In genomic region chr5:136907991-136908857, GRCm38 (mm10) we compare ENCODE assay signal across 8 mouse cellular contexts. TPM values are rescaled to one million over a fixed set of nuclear protein-coding genes. Genes with fewer than 3 reads are reported as not detected.
DNase-seq lines count a peak whose midpoint lies in the region; ATAC-seq and TF ChIP-seq lines count a peak whose summit lies in the region.

Gene Ift22, plus strand, starts transcription at chr5:136908150.

- peak; percentile 94 for ATAC-seq in forebrain, embryonic 15.5 days (replicated peaks)
- ATAC-seq in neutrophil, adult 5-6 weeks (ENCODE audit: extremely low read depth, insufficient number of reproducible peaks, low FRiP score, poor library complexity, severe bottlenecking), result peak; percentile 71

- H3K4me3 ChIP-seq in CH12.LX (replicated peaks in 1 of 3; ENCODE audit: low read depth in 2 of 3, low read length in 2 of 3, poor library complexity in 1 of 3), result peak within 1 kb of the TSS; percentile 66 to 82 (median 80)
- H3K4me3 ChIP-seq in forebrain, embryonic 15.5 days, result peak within 1 kb of the TSS; percentile 66
- H3K4me3 ChIP-seq in lung, adult 2 months (replicated peaks; ENCODE audit: extremely low read depth, low read depth, low read length), result peak within 1 kb of the TSS; percentile 60

- no peak for TF ChIP-seq EP300 in CH12.LX (IDR thresholded peaks at IDR 0.05; ENCODE audit: low read length)

- peaks cover 3% of the 10 kb centered on the region for H3K9me3 ChIP-seq in CH12.LX (replicated peaks; ENCODE audit: low read length)
- no peaks in the 10 kb centered on the region for H3K9me3 ChIP-seq in forebrain, embryonic 15.5 days

- TF ChIP-seq RAD21 in CH12.LX (IDR thresholded peaks at IDR 0.05; ENCODE audit: low read depth, low read length), result no peak

- intact Hi-C loops in heart, postnatal 25 days (cut with DNase I), result no loop called here

- dilution Hi-C loops in CH12.LX (cut with MboI; ENCODE audit: extremely low pct_ligation_motif_present, extremely low pct_unique_long_range_greater_than_20kb, low sequenced_read_pairs), result no loop called here

- WGBS in forebrain, embryonic 15.5 days, result 8% methylated on average over 32 of the region's 32 CpGs
- 7% methylated on average over 32 of the region's 32 CpGs for WGBS in lung, adult 2 months

- in situ Hi-C loops in CH12.LX (cut with MboI; ENCODE audit: low pct_ligation_motif_present, low pct_unique_long_range_greater_than_20kb, low sequenced_read_pairs), result no loop called here

- no peaks in the 10 kb centered on the region for H3K79me2 ChIP-seq in CH12.LX (replicated peaks; ENCODE audit: control insufficient read depth, extremely low read depth, insufficient read depth, poor library complexity, severe bottlenecking)

- peaks cover 7 to 25% of the 10 kb centered on the region in 2 experiments for H3K36me3 ChIP-seq in CH12.LX (replicated peaks in 1 of 2; ENCODE audit: control insufficient read depth in 1 of 2, insufficient read depth in 1 of 2, low read length in 1 of 2)
- peaks cover 24% of the 10 kb centered on the region for H3K36me3 ChIP-seq in forebrain, embryonic 15.5 days

- TF ChIP-seq POLR2A in CH12.LX (IDR thresholded peaks at IDR 0.05; ENCODE audit: low read depth, low read length), result peak; percentile 51; the same call in 1 of the 2 replicates
- TF ChIP-seq POLR2A in lung, adult 2 months (IDR thresholded peaks at IDR 0.05; ENCODE audit: borderline replicate concordance, extremely low read depth, low read depth, low read length), result no peak; the same call in 1 of the 2 replicates

- H3K27me3 ChIP-seq in CH12.LX (replicated peaks), result peaks cover 2% of the 10 kb centered on the region
- no peaks in the 10 kb centered on the region for H3K27me3 ChIP-seq in forebrain, embryonic 15.5 days

- no peak within 1 kb of the TSS for H3K27ac ChIP-seq in CH12.LX (ENCODE audit: insufficient read depth, low read depth)
- H3K27ac ChIP-seq in forebrain, embryonic 15.5 days (replicated peaks), result peak within 1 kb of the TSS; percentile 19; the same call in 1 of the 2 replicates

- peak within 1 kb of the TSS; percentile 84 for H3K4me2 ChIP-seq in CH12.LX (ENCODE audit: insufficient read depth, low read depth, poor library complexity, severe bottlenecking)
- peak within 1 kb of the TSS; percentile 55 for H3K4me2 ChIP-seq in forebrain, embryonic 15.5 days (replicated peaks)

- H3K9ac ChIP-seq in CH12.LX (ENCODE audit: insufficient read depth, low read depth), result peak within 1 kb of the TSS; percentile 57
- peak within 1 kb of the TSS; percentile 67 for H3K9ac ChIP-seq in forebrain, embryonic 15.5 days (replicated peaks)

- peaks cover 0 to 16% of the 10 kb centered on the region in 2 experiments; a peak in 2 of 4 replicates for H3K4me1 ChIP-seq in CH12.LX (ENCODE audit: control insufficient read depth in 1 of 2, insufficient read depth in 2 of 2)
- H3K4me1 ChIP-seq in forebrain, embryonic 15.5 days, result peaks cover 17% of the 10 kb centered on the region
- no peaks in the 10 kb centered on the region; the same call in 1 of the 2 replicates for H3K4me1 ChIP-seq in lung, adult 2 months (ENCODE audit: control insufficient read depth, insufficient read depth, low read length)

- no peak for TF ChIP-seq CTCF in CH12.LX (conservative IDR thresholded peaks at IDR 0.05 in 1 of 2, IDR thresholded peaks at IDR 0.05 in 1 of 2; ENCODE audit: low read depth in 2 of 2, low read length in 2 of 2)
- no peak for TF ChIP-seq CTCF in lung, adult 2 months (IDR thresholded peaks at IDR 0.05; ENCODE audit: insufficient read depth, low read length)

- peak; percentile 79 for DNase-seq in CH12.LX (ENCODE audit: extremely low read depth)
- peak; percentile 58 for DNase-seq in c-Kit-positive CD71-positive TER-119-negative erythroid progenitor cells, embryonic 14.5 days (ENCODE audit: low read depth)
- peak; percentile 84 for DNase-seq in heart, postnatal 25 days (ENCODE audit: low spot score)
- DNase-seq in layer of hippocampus, adult 18-20 months (ENCODE audit: low spot score in 2 of 2), result peak; percentile 90 to 97
- peak; percentile 93 for DNase-seq in lung, adult 2 months
- peak; percentile 69 to 80 for DNase-seq in thymus, adult 18-20 months

TF ChIP-seq in CH12.LX, 34 proteins besides CTCF, POLR2A, EP300 and RAD21:
- TF ChIP-seq BHLHE40 (IDR thresholded peaks at IDR 0.05; ENCODE audit: low read depth, low read length), result no peak
- no peak for TF ChIP-seq PAX5 (IDR thresholded peaks at IDR 0.05; ENCODE audit: low read length)
- no peak for TF ChIP-seq UBTF (IDR thresholded peaks at IDR 0.05; ENCODE audit: low read depth, low read length)
- peak; percentile 37; the same call in 1 of the 2 replicates for TF ChIP-seq MEF2A (IDR thresholded peaks at IDR 0.05; ENCODE audit: borderline replicate concordance, low read depth, low read length)
- no peak for TF ChIP-seq ETS1 (conservative IDR thresholded peaks at IDR 0.05; ENCODE audit: low read depth, low read length)
- TF ChIP-seq SMC3 (IDR thresholded peaks at IDR 0.05; ENCODE audit: low read depth, low read length), result no peak
- no peak for TF ChIP-seq JUN (IDR thresholded peaks at IDR 0.05; ENCODE audit: insufficient read depth, low read depth, low read length)
- TF ChIP-seq ZC3H11A (IDR thresholded peaks at IDR 0.05; ENCODE audit: low read depth, low read length), result no peak
- no peak for TF ChIP-seq MAFK (IDR thresholded peaks at IDR 0.05; ENCODE audit: insufficient replicate concordance, low read length)
- no peak for TF ChIP-seq USF2 (conservative IDR thresholded peaks at IDR 0.05; ENCODE audit: low read depth, low read length)
- TF ChIP-seq ZMIZ1 (IDR thresholded peaks at IDR 0.05; ENCODE audit: low read depth, low read length), result no peak
- TF ChIP-seq NRF1 (IDR thresholded peaks at IDR 0.05; ENCODE audit: low read depth, low read length), result peak; percentile 86
- TF ChIP-seq ZNF384 (IDR thresholded peaks at IDR 0.05; ENCODE audit: low read depth, low read length), result no peak
- TF ChIP-seq IRF4 (IDR thresholded peaks at IDR 0.05; ENCODE audit: low read depth, low read length), result peak; percentile 65
- TF ChIP-seq ZKSCAN1 (IDR thresholded peaks at IDR 0.05; ENCODE audit: borderline replicate concordance, low read depth, low read length), result no peak
- TF ChIP-seq GABPA (IDR thresholded peaks at IDR 0.05; ENCODE audit: insufficient replicate concordance, low read depth, low read length), result no peak
- peak; percentile 88 for TF ChIP-seq HCFC1 (IDR thresholded peaks at IDR 0.05; ENCODE audit: low read depth, low read length)
- no peak for TF ChIP-seq JUND (conservative IDR thresholded peaks at IDR 0.05; ENCODE audit: low read depth, low read length)
- TF ChIP-seq CHD1 (IDR thresholded peaks at IDR 0.05; ENCODE audit: low read depth, low read length), result no peak
- no peak for TF ChIP-seq POLR2AphosphoS2 (IDR thresholded peaks at IDR 0.05; ENCODE audit: low read depth, low read length)
- TF ChIP-seq RCOR1 (conservative IDR thresholded peaks at IDR 0.05; ENCODE audit: low read depth, low read length), result no peak
- TF ChIP-seq ELF1 (IDR thresholded peaks at IDR 0.05; ENCODE audit: low read depth, low read length), result peak; percentile 99
- no peak for TF ChIP-seq E2F4 (IDR thresholded peaks at IDR 0.05; ENCODE audit: insufficient replicate concordance, low read depth, low read length)
- TF ChIP-seq MAX (IDR thresholded peaks at IDR 0.05; ENCODE audit: low read length), result no peak
- TF ChIP-seq MAZ (IDR thresholded peaks at IDR 0.05; ENCODE audit: low read depth, low read length), result 0 out of 2 replicates have a peak, but pooled peaks have one; percentile 29
- peak; percentile 97 for TF ChIP-seq SIN3A (IDR thresholded peaks at IDR 0.05; ENCODE audit: low read length)
- TF ChIP-seq TBP (conservative IDR thresholded peaks at IDR 0.05; ENCODE audit: low read depth, low read length), result no peak
- TF ChIP-seq CHD2 (IDR thresholded peaks at IDR 0.05; ENCODE audit: low read length), result peak; percentile 72
- TF ChIP-seq MYC (IDR thresholded peaks at IDR 0.05; ENCODE audit: low read depth, low read length), result no peak
- TF ChIP-seq TCF12 (IDR thresholded peaks at IDR 0.05; ENCODE audit: low read depth, low read length), result peak; percentile 58
- no peak for TF ChIP-seq USF1 (IDR thresholded peaks at IDR 0.05; ENCODE audit: low read depth, low read length)
- TF ChIP-seq KAT2A (IDR thresholded peaks at IDR 0.05; ENCODE audit: insufficient replicate concordance, low read length), result peak; percentile 72; the same call in 1 of the 2 replicates
- TF ChIP-seq MXI1 (IDR thresholded peaks at IDR 0.05; ENCODE audit: low read depth, low read length), result peak; percentile 96
- TF ChIP-seq NELFE (IDR thresholded peaks at IDR 0.05; ENCODE audit: low read depth, low read length), result 0 out of 2 replicates have a peak, but pooled peaks have one; percentile 55

RNA-seq across cellular contexts. Expression of gene Ift22, which starts in this region (rescaled TPM):
- total RNA-seq in CH12.LX (2012; rRNA removed) (16.8 and 20.7 TPM in 2 replicates), CH12.LX (2014; rRNA removed) (18.5 and 20.5 TPM in 2 replicates)
- 39.0 and 39.6 TPM in 2 replicates for polyA plus RNA-seq in CH12.LX (2012; ENCODE audit: insufficient read length, low read depth)
- polyA plus RNA-seq in forebrain, embryonic 15.5 days (2015; fragmentation: Nextera tagmentation; extraction: Ambion mirVana), result 116 and 124 TPM in 2 replicates
- 1 to 10 TPM; 8.8 to 8.9 TPM for total RNA-seq in heart, postnatal 25 days (2021)
- 10 to 100 TPM; 85.7 to 88.0 TPM for total RNA-seq in layer of hippocampus, adult 18-20 months (2021)
- 10.8 and 13.4 TPM in 2 replicates for polyA plus RNA-seq in lung, adult 2 months (2012; rRNA removed)
- 4.4 and 8.8 TPM in 2 replicates for total RNA-seq in neutrophil, adult 5-6 weeks (2017)
